Mouse (Mus musculus) lung, embryonic 16.5 days (tissue): ENCODE measurements at regions not wholly inside any gene's neighbourhood (a gene's known extent, or its start where the extent isn't known, plus 50 kb on each side); places are given as distances from the start of the nearest gene placed in this dataset.

Experiments used
- ATAC-seq: fragments of 200-750 bp; cut with Nextera tagmentation; 2 replicates; pipeline ENCODE4 v1.8.0; 2017; ENCODE audit warnings: low read depth, mild to moderate bottlenecking, moderate library complexity
- H3K27ac ChIP-seq: fragments of 300-500 bp; sonication (generic); 2 replicates; pipeline ENCODE4 v1.5.1; 2014; ENCODE audit warnings: mild to moderate bottlenecking, control low read depth, low read length
- H3K27me3 ChIP-seq: fragments of 300-500 bp; sonication (generic); 2 replicates; pipeline ENCODE4 v1.6.1; 2014; ENCODE audit warnings: low read depth, low read length, mixed read lengths; ENCODE audit not compliant: control insufficient read depth, insufficient read depth
- H3K36me3 ChIP-seq: fragments of 300-500 bp; sonication (generic); 2 replicates; pipeline ENCODE4 v1.6.1; 2014; ENCODE audit warnings: low read length; ENCODE audit not compliant: control insufficient read depth, insufficient read depth
- H3K4me1 ChIP-seq: fragments of 300-500 bp; sonication (generic); replicated peaks from 2 replicates; pipeline ENCODE4 v1.6.1; 2014; ENCODE audit warnings: low read length, mixed read lengths; ENCODE audit not compliant: control insufficient read depth, insufficient read depth
- H3K4me2 ChIP-seq: fragments of 300-500 bp; sonication (generic); 2 replicates; pipeline ENCODE4 v1.6.1; 2014; ENCODE audit warnings: low read depth, low read length, control low read depth
- H3K4me3 ChIP-seq: fragments of 300-500 bp; sonication (generic); 2 replicates; pipeline ENCODE4 v1.5.1; 2014; ENCODE audit warnings: mild to moderate bottlenecking, low read length, control low read depth
- H3K9ac ChIP-seq: fragments of 300-500 bp; sonication (generic); 2 replicates; pipeline ENCODE4 v1.6.1; 2014; ENCODE audit warnings: low read length, control low read depth
- H3K9me3 ChIP-seq: fragments of 300-500 bp; sonication (generic); 2 replicates; pipeline ENCODE4 v1.6.1; 2016; ENCODE audit warnings: low read length; ENCODE audit not compliant: control insufficient read depth
- WGBS: fragments of 180-500 bp; shearing (Covaris S2); extraction: QIAGEN DNeasy Blood & Tissue Kit; methylation state at CpG from one replicate; pipeline ENCODE4 v1.1.7; 2014; 5-methylcytosine and 5-hydroxymethylcytosine counted together

- H3K27me3 ChIP-seq: no peaks in the 10 kb centered on the region
- H3K36me3 ChIP-seq: no peaks in the 10 kb centered on the region
- H3K4me3 ChIP-seq: no peak overlapping the region
- WGBS: 45% methylated on average over 1 of the region's 1 CpGs
- no peak for ATAC-seq
- H3K4me1 ChIP-seq: no peaks in the 10 kb centered on the region
- no peak overlapping the region for H3K4me2 ChIP-seq
- no peak overlapping the region for H3K9ac ChIP-seq
- no peaks in the 10 kb centered on the region for H3K9me3 ChIP-seq
- no peak overlapping the region for H3K27ac ChIP-seq
Observed at GRCm38 (mm10) chr2:57497933-57498332, 260.5 kb downstream of the Gpd2 start.

DNA sequence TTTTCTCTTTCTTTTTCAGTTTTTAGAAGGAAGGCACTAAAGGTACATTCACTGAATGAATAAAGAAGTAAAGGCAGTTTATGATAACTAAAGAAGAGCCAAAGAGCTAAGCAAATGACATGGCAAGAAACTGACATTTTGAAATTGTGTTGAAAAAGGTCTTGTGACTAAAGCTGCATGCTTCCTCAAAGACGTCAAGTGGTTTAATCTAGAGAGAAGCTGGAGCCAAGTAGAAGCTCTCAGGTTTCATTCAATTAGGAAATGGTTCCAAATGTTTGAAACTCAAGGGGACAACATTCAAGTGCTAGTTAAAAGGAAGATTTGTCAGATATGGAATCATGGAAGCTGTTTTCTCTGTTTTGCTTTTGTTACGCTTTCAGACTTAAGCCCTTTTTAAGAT, 267.2 kb downstream of the Gpd2 start:
- Histone ChIP-seq H3K9ac (no peak overlapping the region), H3K27ac (no peak overlapping the region), H3K36me3 (no peaks in the 10 kb centered on the region), H3K4me3 (no peak overlapping the region), H3K4me2 (no peak overlapping the region), H3K27me3 (no peaks in the 10 kb centered on the region), H3K4me1 (no peaks in the 10 kb centered on the region), H3K9me3 (no peaks in the 10 kb centered on the region)
- ATAC-seq: no peak
- 33% methylated on average over 2 of the region's 2 CpGs for WGBS

GRCm38 (mm10) chr2:57522465-57522864, 285.0 kb downstream of the Gpd2 start:
- Histone ChIP-seq H3K4me1 (no peaks in the 10 kb centered on the region), H3K4me2 (no peak overlapping the region), H3K9ac (no peak overlapping the region), H3K27me3 (no peaks in the 10 kb centered on the region), H3K9me3 (no peaks in the 10 kb centered on the region), H3K4me3 (no peak overlapping the region), H3K27ac (no peak overlapping the region), H3K36me3 (no peaks in the 10 kb centered on the region)
- ATAC-seq: no peak
- WGBS: 81% methylated on average over 3 of the region's 3 CpGs

- no peaks in the 10 kb centered on the region for H3K4me1 ChIP-seq
- no peaks in the 10 kb centered on the region for H3K9me3 ChIP-seq
- H3K27ac ChIP-seq: no peak overlapping the region
- H3K27me3 ChIP-seq: no peaks in the 10 kb centered on the region
- H3K4me3 ChIP-seq: no peak overlapping the region
- no peak for ATAC-seq
- WGBS: 79% methylated on average over 8 of the region's 8 CpGs
- H3K36me3 ChIP-seq: no peaks in the 10 kb centered on the region
- no peak overlapping the region for H3K4me2 ChIP-seq
- H3K9ac ChIP-seq: no peak overlapping the region
Observed at GRCm38 (mm10) chr2:57522983-57523382, 285.5 kb downstream of the Gpd2 start.

DNA sequence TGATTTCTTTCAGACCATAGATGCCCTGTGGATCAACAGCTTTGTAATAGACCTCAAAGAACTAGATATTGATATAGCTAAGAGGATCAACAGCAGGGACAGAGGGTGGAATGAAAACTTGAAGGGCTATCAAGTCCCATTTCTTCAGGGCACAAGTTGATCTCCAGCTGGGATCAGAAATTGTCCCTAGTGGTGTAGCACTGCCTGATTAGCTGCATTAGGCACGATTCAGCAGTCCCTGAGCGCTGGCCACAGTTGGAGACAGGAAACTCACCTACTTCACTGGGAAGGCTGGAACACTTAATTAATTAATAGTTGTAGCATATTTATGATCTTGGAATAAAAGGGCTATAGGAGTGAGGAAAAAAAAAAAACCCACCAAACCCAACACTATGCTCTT, 290.5 kb downstream of the Gpd2 start:
- H3K27ac ChIP-seq: no peak overlapping the region
- no peaks in the 10 kb centered on the region for H3K4me1 ChIP-seq
- no peaks in the 10 kb centered on the region for H3K9me3 ChIP-seq
- H3K4me3 ChIP-seq: no peak overlapping the region
- H3K4me2 ChIP-seq: no peak overlapping the region
- no peak overlapping the region for H3K9ac ChIP-seq
- no peaks in the 10 kb centered on the region for H3K36me3 ChIP-seq
- ATAC-seq: no peak
- 61% methylated on average over 2 of the region's 2 CpGs for WGBS
- no peaks in the 10 kb centered on the region for H3K27me3 ChIP-seq

DNA sequence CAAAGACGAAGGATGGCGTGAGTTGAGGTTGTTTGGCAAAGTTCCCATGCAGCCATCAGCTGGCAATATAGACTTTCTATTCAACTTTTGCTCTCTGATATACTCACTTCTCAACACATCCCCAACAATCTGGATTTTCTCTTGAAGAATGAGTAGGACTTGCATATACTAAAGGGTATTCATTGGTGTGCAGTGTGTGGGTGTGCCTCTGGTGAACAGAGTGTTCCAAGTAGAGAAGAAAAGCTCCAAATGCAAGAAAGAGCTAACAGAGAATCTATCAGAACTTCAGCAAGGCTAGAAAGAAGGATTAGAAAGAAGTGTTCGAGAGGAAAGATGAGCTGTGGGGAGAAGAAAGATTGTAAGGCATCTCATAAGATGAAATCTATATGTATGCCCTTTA, 302.4 kb downstream of the Gpd2 start:
- Histone ChIP-seq H3K27ac (no peak overlapping the region), H3K9ac (no peak overlapping the region), H3K9me3 (no peaks in the 10 kb centered on the region), H3K4me3 (no peak overlapping the region), H3K27me3 (no peaks in the 10 kb centered on the region), H3K36me3 (no peaks in the 10 kb centered on the region), H3K4me1 (no peaks in the 10 kb centered on the region), H3K4me2 (no peak overlapping the region)
- WGBS: 72% methylated on average over 3 of the region's 3 CpGs
- ATAC-seq: no peak

DNA sequence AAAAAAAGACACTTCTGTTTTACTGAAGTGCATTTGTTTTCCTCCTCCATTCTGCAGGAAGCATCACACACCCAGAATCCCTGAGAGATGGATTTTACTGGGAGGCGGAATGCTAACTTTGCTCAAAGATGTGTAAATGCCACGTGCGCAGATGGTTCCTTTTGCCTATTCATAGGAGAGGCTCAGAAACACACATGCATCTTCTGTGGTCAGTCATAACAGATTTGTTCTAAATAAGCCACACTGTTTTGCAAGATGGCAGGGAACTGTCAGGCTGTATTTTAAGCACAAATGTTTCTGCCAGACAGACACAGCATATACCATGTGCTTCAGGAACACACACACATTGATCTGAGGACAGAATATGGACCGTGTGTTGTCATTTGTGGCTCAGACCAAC, 327.8 kb downstream of the Gpd2 start:
- ATAC-seq: no peak
- no peak overlapping the region for H3K4me3 ChIP-seq
- H3K27ac ChIP-seq: no peak overlapping the region
- no peak overlapping the region for H3K9ac ChIP-seq
- no peaks in the 10 kb centered on the region for H3K9me3 ChIP-seq
- H3K36me3 ChIP-seq: no peaks in the 10 kb centered on the region
- WGBS: 88% methylated on average over 4 of the region's 4 CpGs
- H3K4me1 ChIP-seq: no peaks in the 10 kb centered on the region
- no peaks in the 10 kb centered on the region for H3K27me3 ChIP-seq
- H3K4me2 ChIP-seq: no peak overlapping the region

GRCm38 (mm10) chr2:57566103-57566502, 328.7 kb downstream of the Gpd2 start:
- H3K4me1 ChIP-seq: no peaks in the 10 kb centered on the region
- H3K4me2 ChIP-seq: no peak overlapping the region
- H3K36me3 ChIP-seq: no peaks in the 10 kb centered on the region
- H3K9me3 ChIP-seq: no peaks in the 10 kb centered on the region
- no peaks in the 10 kb centered on the region for H3K27me3 ChIP-seq
- no peak for ATAC-seq
- no peak overlapping the region for H3K4me3 ChIP-seq
- no peak overlapping the region for H3K9ac ChIP-seq
- no peak overlapping the region for H3K27ac ChIP-seq
- WGBS: 79% methylated on average over 4 of the region's 4 CpGs

- Histone ChIP-seq H3K4me2 (no peak overlapping the region), H3K36me3 (no peaks in the 10 kb centered on the region), H3K27me3 (no peaks in the 10 kb centered on the region), H3K27ac (no peak overlapping the region), H3K9ac (no peak overlapping the region), H3K9me3 (no peaks in the 10 kb centered on the region), H3K4me1 (no peaks in the 10 kb centered on the region), H3K4me3 (no peak overlapping the region)
- ATAC-seq: no peak
- 76% methylated on average over 1 of the region's 1 CpGs for WGBS
Observed at GRCm38 (mm10) chr2:57567183-57567582, 329.7 kb downstream of the Gpd2 start.

DNA sequence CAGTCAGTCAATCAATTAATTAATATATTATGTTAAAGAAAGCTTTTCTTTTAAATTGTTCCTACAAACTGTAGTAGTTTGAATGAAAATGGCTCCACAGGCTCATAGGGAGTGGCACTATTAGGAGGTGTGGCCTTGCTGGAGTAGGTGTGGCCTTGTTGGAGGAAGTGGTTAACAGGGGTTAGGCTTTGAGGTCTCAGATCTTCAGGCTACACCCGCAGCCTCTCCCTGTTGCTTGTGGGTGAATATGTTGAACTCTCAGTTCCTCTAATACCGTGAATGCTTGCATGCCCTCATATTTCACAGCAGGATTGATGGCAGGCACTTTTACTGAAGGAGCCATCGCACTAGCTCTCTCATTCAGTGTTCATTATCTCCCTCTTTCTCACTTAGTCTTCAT, 349.6 kb downstream of the Gpd2 start:
- no peaks in the 10 kb centered on the region for H3K27me3 ChIP-seq
- H3K4me3 ChIP-seq: no peak overlapping the region
- H3K4me2 ChIP-seq: no peak overlapping the region
- no peak for ATAC-seq
- H3K27ac ChIP-seq: no peak overlapping the region
- no peaks in the 10 kb centered on the region for H3K4me1 ChIP-seq
- H3K9ac ChIP-seq: no peak overlapping the region
- H3K9me3 ChIP-seq: no peaks in the 10 kb centered on the region
- 82% methylated on average over 3 of the region's 3 CpGs for WGBS
- H3K36me3 ChIP-seq: no peaks in the 10 kb centered on the region
